Mouse (Mus musculus) cerebellum, adult 2 months (tissue): ENCODE results near the gene Osbp2.

Source experiments
- CTCF ChIP-seq: fragments of 200-500 bp; IDR thresholded peaks from 2 replicates; pipeline ENCODE4 v1.5.1; 2011; ENCODE audit warnings: low read depth, mild to moderate bottlenecking, control low read depth, low read length, moderate library complexity, borderline replicate concordance; ENCODE audit not compliant: insufficient read depth
- POLR2A ChIP-seq: fragments of 200-500 bp; IDR thresholded peaks from 2 replicates; pipeline ENCODE4 v1.6.1; 2011; ENCODE audit warnings: low read length, control low read depth, borderline replicate concordance; ENCODE audit not compliant: insufficient read depth

DNA sequence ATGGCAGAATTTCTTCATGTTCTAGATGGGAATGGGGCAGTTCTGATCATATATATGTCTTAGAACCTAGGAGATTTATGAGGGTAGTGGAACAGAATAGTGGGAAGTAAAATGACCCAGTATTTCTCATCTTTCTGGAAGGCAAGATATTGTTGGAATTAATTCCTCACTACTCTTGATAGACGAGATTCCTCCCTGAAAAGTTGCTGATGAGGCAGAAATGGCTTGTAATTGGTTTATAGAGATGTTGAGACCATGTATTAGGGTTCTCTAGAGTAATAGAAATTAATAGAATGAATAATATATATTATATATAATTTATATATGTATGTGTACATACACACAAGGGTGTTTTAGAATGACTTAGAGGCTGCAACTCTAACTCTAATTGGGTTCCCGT is 201.7 kb downstream of the Osbp2 start:
- TF ChIP-seq CTCF, result no peak
- no peak for TF ChIP-seq POLR2A
